Mouse (Mus musculus): ENCODE measurements at regions not wholly inside any gene's neighbourhood (a gene's known extent, or its start where the extent isn't known, plus 50 kb on each side); places are given as distances from the start of the nearest gene placed in this dataset.

DNA sequence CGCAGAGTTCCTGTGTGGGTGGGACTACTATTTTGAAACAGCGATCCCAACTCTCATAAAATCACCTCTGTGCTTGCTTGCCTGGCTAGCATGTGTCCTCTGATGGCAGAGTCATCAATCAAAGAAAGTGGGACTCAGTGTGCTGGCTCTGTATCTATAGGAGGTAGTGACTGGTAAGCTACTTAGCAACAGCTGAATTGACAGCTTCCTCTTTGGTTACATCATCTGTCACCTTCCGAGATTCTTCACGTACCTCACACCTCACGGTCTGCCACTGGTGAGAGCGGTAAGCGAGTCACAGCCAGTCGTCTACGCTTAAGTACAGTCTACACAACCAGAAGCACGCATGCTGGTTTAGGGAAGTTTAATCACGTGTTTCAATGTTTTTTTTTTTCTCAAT, 159.5 kb downstream of the Gm11077 start:
- no peak for DNase-seq (ENCODE audit: low read depth, low spot score)
- Histone ChIP-seq H3K9ac (ENCODE audit: control insufficient read depth, low read depth, low read length, poor library complexity, severe bottlenecking) (no peak overlapping the region), H3K9me3 (replicated peaks; ENCODE audit: insufficient read depth, low read length) (no peaks in the 10 kb centered on the region), H3K79me2 (ENCODE audit: control insufficient read depth, insufficient read depth, low read length, poor library complexity) (no peaks in the 10 kb centered on the region), H3K36me3 (ENCODE audit: control insufficient read depth in 1 of 2, insufficient read depth in 2 of 2, low read length in 2 of 2) (no peaks in the 10 kb centered on the region), H3K4me1 (ENCODE audit: control insufficient read depth in 1 of 2, insufficient read depth in 2 of 2, low read length in 2 of 2) (no peaks in the 10 kb centered on the region), H3K27ac (ENCODE audit: control insufficient read depth, low read depth, low read length) (no peak overlapping the region), H3K27me3 (ENCODE audit: control insufficient read depth in 1 of 2, insufficient read depth in 2 of 2, low read length in 2 of 2) (no peaks in the 10 kb centered on the region), H3K4me3 (ENCODE audit: control insufficient read depth in 1 of 2, insufficient read depth in 1 of 2, low read depth in 2 of 2, low read length in 2 of 2) (no peak overlapping the region)
- no peak for TF ChIP-seq NELFE (IDR thresholded peaks at IDR 0.05; ENCODE audit: low read depth, low read length)
- TF ChIP-seq TAL1 (IDR thresholded peaks at IDR 0.05; ENCODE audit: low read length) = no peak
- TF ChIP-seq BHLHE40 (IDR thresholded peaks at IDR 0.05; ENCODE audit: borderline replicate concordance, low read depth, low read length) = no peak
- no peak for TF ChIP-seq MAX (IDR thresholded peaks at IDR 0.05; ENCODE audit: low read length)
- TF ChIP-seq ZKSCAN1 (IDR thresholded peaks at IDR 0.05; ENCODE audit: low read depth, low read length) = no peak
- TF ChIP-seq MAZ (IDR thresholded peaks at IDR 0.05; ENCODE audit: low read depth, low read length) = no peak
- no peak for TF ChIP-seq MYB (IDR thresholded peaks at IDR 0.05; ENCODE audit: low read depth, low read length)
- TF ChIP-seq GABPA (IDR thresholded peaks at IDR 0.05; ENCODE audit: low read depth, low read length) = no peak
- no peak for TF ChIP-seq ZMIZ1 (IDR thresholded peaks at IDR 0.05; ENCODE audit: low read depth, low read length)
- TF ChIP-seq POLR2AphosphoS2 (IDR thresholded peaks at IDR 0.05; ENCODE audit: low read length) = no peak
- TF ChIP-seq EP300 (IDR thresholded peaks at IDR 0.05; ENCODE audit: low read depth in 1 of 2, low read length in 2 of 2) = no peak
- TF ChIP-seq HCFC1 (IDR thresholded peaks at IDR 0.05; ENCODE audit: low read depth, low read length) = no peak
- no peak for TF ChIP-seq CHD2 (IDR thresholded peaks at IDR 0.05; ENCODE audit: low read length)
- TF ChIP-seq RAD21 (IDR thresholded peaks at IDR 0.05; ENCODE audit: low read depth, low read length) = no peak
- TF ChIP-seq SIN3A (IDR thresholded peaks at IDR 0.05; ENCODE audit: low read length) = no peak
- no peak for TF ChIP-seq ZNF384 (IDR thresholded peaks at IDR 0.05; ENCODE audit: low read depth, low read length)

GRCm38 (mm10) chr6:140890060-140890459, 161.0 kb downstream of the Gm11077 start:
- Histone ChIP-seq H3K4me3 (ENCODE audit: control insufficient read depth in 1 of 2, insufficient read depth in 1 of 2, low read depth in 2 of 2, low read length in 2 of 2) (no peak overlapping the region), H3K4me1 (ENCODE audit: control insufficient read depth in 1 of 2, insufficient read depth in 2 of 2, low read length in 2 of 2) (no peaks in the 10 kb centered on the region), H3K36me3 (ENCODE audit: control insufficient read depth in 1 of 2, insufficient read depth in 2 of 2, low read length in 2 of 2) (no peaks in the 10 kb centered on the region), H3K9ac (ENCODE audit: control insufficient read depth, low read depth, low read length, poor library complexity, severe bottlenecking) (no peak overlapping the region), H3K27ac (ENCODE audit: control insufficient read depth, low read depth, low read length) (no peak overlapping the region), H3K9me3 (replicated peaks; ENCODE audit: insufficient read depth, low read length) (no peaks in the 10 kb centered on the region), H3K27me3 (ENCODE audit: control insufficient read depth in 1 of 2, insufficient read depth in 2 of 2, low read length in 2 of 2) (no peaks in the 10 kb centered on the region), H3K79me2 (ENCODE audit: control insufficient read depth, insufficient read depth, low read length, poor library complexity) (no peaks in the 10 kb centered on the region)
- TF ChIP-seq MXI1 (IDR thresholded peaks at IDR 0.05; ENCODE audit: low read depth, low read length) (no peak), GATA1 (IDR thresholded peaks at IDR 0.05; ENCODE audit: low read depth, low read length) (no peak), MEF2A (IDR thresholded peaks at IDR 0.05; ENCODE audit: extremely low read depth, insufficient replicate concordance, low read depth, low read length, poor library complexity, severe bottlenecking) (no peak), MAZ (IDR thresholded peaks at IDR 0.05; ENCODE audit: low read depth, low read length) (no peak), SMC3 (IDR thresholded peaks at IDR 0.05; ENCODE audit: low read depth, low read length) (no peak), RCOR1 (IDR thresholded peaks at IDR 0.05; ENCODE audit: low read depth, low read length) (no peak), POLR2AphosphoS5 (IDR thresholded peaks at IDR 0.05; ENCODE audit: borderline replicate concordance, low read depth, low read length) (no peak), E2F4 (IDR thresholded peaks at IDR 0.05; ENCODE audit: borderline replicate concordance, low read depth, low read length) (no peak), POLR2AphosphoS2 (IDR thresholded peaks at IDR 0.05; ENCODE audit: low read length) (no peak), CHD1 (IDR thresholded peaks at IDR 0.05; ENCODE audit: low read depth, low read length) (no peak), MAFK (IDR thresholded peaks at IDR 0.05; ENCODE audit: borderline replicate concordance, low read depth, low read length) (no peak), ZMIZ1 (IDR thresholded peaks at IDR 0.05; ENCODE audit: low read depth, low read length) (no peak), UBTF (IDR thresholded peaks at IDR 0.05; ENCODE audit: borderline replicate concordance, insufficient read depth, low read depth, low read length) (no peak)
- DNase-seq (ENCODE audit: low read depth, low spot score) = no peak

All from MEL (cell line).